Mouse (Mus musculus): ENCODE results near the gene Gm7168.
"Not testable (repeated sequence)": the region's sequence is repeated elsewhere in the genome, so short reads cannot be mapped to it uniquely, and the experiment has no call there.

Gm7168 gene

DNA sequence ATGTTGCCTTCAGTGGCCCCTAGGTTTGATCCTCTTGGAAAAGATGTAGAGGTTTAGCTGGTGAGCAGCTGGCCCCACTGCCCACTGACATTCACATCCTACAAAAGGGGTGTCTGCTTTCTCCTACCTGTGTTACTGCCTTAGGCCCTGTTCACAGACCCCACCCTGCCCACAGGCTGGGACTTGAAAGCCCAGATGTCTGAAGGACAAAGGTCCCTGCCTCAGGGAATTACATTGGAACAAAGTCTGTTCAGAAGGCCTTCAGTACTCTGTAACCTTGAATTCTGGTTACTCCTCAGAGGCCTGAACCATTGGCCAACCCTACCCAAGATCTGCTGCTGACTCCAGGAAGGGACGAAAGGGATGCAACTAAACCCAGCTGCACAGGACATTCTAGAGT is 39.5 kb downstream of the Gm7168 start:
- DNase-seq (ENCODE audit: low read depth, low spot score), result no peak

DNA sequence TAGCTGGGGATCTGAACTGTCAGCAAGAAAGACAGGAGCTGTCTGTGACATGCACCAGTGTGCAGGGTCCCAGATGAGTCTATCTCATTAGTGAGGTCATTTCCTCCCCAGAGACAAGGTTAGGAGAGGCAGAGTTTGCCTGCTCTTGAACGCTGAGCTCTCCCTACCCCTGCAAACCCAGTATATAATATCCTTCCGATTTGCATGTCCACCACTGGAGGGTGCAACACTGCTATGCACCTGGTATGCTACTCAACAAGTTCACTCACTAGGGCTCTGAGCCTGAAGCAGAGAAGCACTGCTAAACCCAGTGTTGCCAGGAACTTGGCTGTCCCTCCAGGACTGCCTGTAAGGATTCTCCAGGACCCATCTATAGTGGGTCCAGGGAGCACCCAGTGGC is 45.3 kb downstream of the Gm7168 start:
- DNase-seq (ENCODE audit: low read depth, low spot score), result not testable (repeated sequence)
